Comparison of ENCODE assay signal across 20 mouse cellular contexts in genomic region chr17:50641879-50642278, GRCm38 (mm10).
A peak's percentile ranks its signal among the peaks of the same experiment; 100 is the strongest.
DNase-seq lines count a peak whose midpoint lies in the region; ATAC-seq and TF ChIP-seq lines count a peak whose summit lies in the region.
"Had no signal": no experiment of that assay in that cellular context is flagged by ENCODE, and none has a peak within 500 bp of the region (broad histone marks: within the 10 kb centered on the region; RNA-seq: fewer than 3 reads in every experiment).

No protein-coding gene starts in this region.

- no peak overlapping the region for H3K4me3 ChIP-seq in forebrain, embryonic 15.5 days
- no peak overlapping the region for H3K4me3 ChIP-seq in forebrain, embryonic 11.5 days (ENCODE audit: low read depth, low read length)
- no peak overlapping the region for H3K4me3 ChIP-seq in forebrain, postnatal 0 days (ENCODE audit: low read depth, low read length)
- H3K4me3 ChIP-seq in forebrain, embryonic 13.5 days: no peak overlapping the region
- no peak overlapping the region for H3K4me3 ChIP-seq in left cerebral cortex, adult 2 months
- H3K4me3 ChIP-seq: embryonic facial prominence, embryonic 13.5 days; embryonic facial prominence, embryonic 15.5 days; erythroblast, embryonic 14.5 days had no signal

- DNase-seq in forebrain, embryonic 11.5 days (ENCODE audit: low spot score): no peak
- DNase-seq in forebrain, postnatal 0 days: peak; percentile 37
- DNase-seq in left cerebral cortex, adult 2 months (ENCODE audit: extremely low spot score in 1 of 2, low spot score in 2 of 2): no peak
- no peak for DNase-seq in left cerebral cortex, postnatal 25 days (ENCODE audit: low spot score in 2 of 2)
- peak; percentile 41 for DNase-seq in brain, embryonic 14.5 days (ENCODE audit: low read depth)
- no peak for DNase-seq in cerebellum, adult 18-20 months
- DNase-seq: adrenal gland, adult 2 months; adrenal gland, postnatal 10 days; adrenal gland, postnatal 25 days; cerebellum, adult 11-12 months; cerebellum, adult 8-10 months; cerebellum, adult 9-11 months; cerebellum, postnatal 14 days; cerebellum, postnatal 36 days; embryo, embryonic 11 days had no signal

- 89% methylated on average over 1 of the region's 1 CpGs for WGBS in forebrain, embryonic 15.5 days
- 92% methylated on average over 1 of the region's 1 CpGs for WGBS in forebrain, embryonic 11.5 days
- WGBS in forebrain, postnatal 0 days: 70% methylated on average over 1 of the region's 1 CpGs
- WGBS in forebrain, embryonic 13.5 days: 93% methylated on average over 1 of the region's 1 CpGs

- no peak for TF ChIP-seq CTCF in forebrain, postnatal 0 days (IDR thresholded peaks at IDR 0.05; ENCODE audit: low read depth)
- no peak for TF ChIP-seq CTCF in left cerebral cortex, adult 2 months (IDR thresholded peaks at IDR 0.05)
- TF ChIP-seq CTCF in brain, embryonic 14.5 days (IDR thresholded peaks at IDR 0.05; ENCODE audit: borderline replicate concordance, extremely low read depth, insufficient read depth, insufficient read length): no peak

- TF ChIP-seq POLR2A in brain, embryonic 14.5 days (IDR thresholded peaks at IDR 0.05; ENCODE audit: borderline replicate concordance, extremely low read depth, insufficient read depth, insufficient read length, poor library complexity, severe bottlenecking): no peak

- 0 out of 2 replicates have a peak, but pooled peaks have one; percentile 36 for ATAC-seq in forebrain, embryonic 15.5 days (replicated peaks)
- ATAC-seq in forebrain, embryonic 11.5 days (replicated peaks; ENCODE audit: low FRiP score): no peak
- no peak for ATAC-seq in forebrain, postnatal 0 days
- no peak; the same call in 1 of the 2 replicates for ATAC-seq in forebrain, embryonic 13.5 days

- intact Hi-C loops in left cerebral cortex, adult 2 months (cut with DNase I): loop anchor here (2.0 to 5.0 kb wide), 2 partner anchors 233 to 250 kb away; no protein-coding TSS in a partner anchor
- intact Hi-C loops in left cerebral cortex, postnatal 25 days (cut with DNase I): loop anchor here (2.0 to 5.0 kb wide), 5 partner anchors 40 to 250 kb away; no protein-coding TSS in a partner anchor

- peaks cover 24% of the 10 kb centered on the region for H3K4me1 ChIP-seq in forebrain, embryonic 15.5 days
- H3K4me1 ChIP-seq in forebrain, embryonic 11.5 days (replicated peaks; ENCODE audit: control insufficient read depth, insufficient read depth, low read length): no peaks in the 10 kb centered on the region; the same call in 1 of the 2 replicates
- no peaks in the 10 kb centered on the region for H3K4me1 ChIP-seq in forebrain, postnatal 0 days (ENCODE audit: insufficient read depth)
- H3K4me1 ChIP-seq in forebrain, embryonic 13.5 days: peaks cover 12% of the 10 kb centered on the region

- no peaks in the 10 kb centered on the region for H3K9me3 ChIP-seq in forebrain, embryonic 15.5 days
- no peaks in the 10 kb centered on the region for H3K9me3 ChIP-seq in forebrain, embryonic 11.5 days (ENCODE audit: control insufficient read depth, low read length)
- H3K9me3 ChIP-seq in forebrain, postnatal 0 days (ENCODE audit: low read length): no peaks in the 10 kb centered on the region
- no peaks in the 10 kb centered on the region for H3K9me3 ChIP-seq in forebrain, embryonic 13.5 days (replicated peaks)
- H3K9me3 ChIP-seq: embryonic facial prominence, embryonic 13.5 days; embryonic facial prominence, embryonic 15.5 days had no signal

- no peak overlapping the region for H3K9ac ChIP-seq in forebrain, embryonic 15.5 days (replicated peaks)
- no peak overlapping the region for H3K9ac ChIP-seq in forebrain, embryonic 11.5 days (ENCODE audit: low read length)
- H3K9ac ChIP-seq in forebrain, postnatal 0 days: no peak overlapping the region
- H3K9ac ChIP-seq in forebrain, embryonic 13.5 days: no peak overlapping the region
- H3K9ac ChIP-seq: embryonic facial prominence, embryonic 13.5 days; embryonic facial prominence, embryonic 15.5 days had no signal

- H3K27ac ChIP-seq in forebrain, embryonic 15.5 days (replicated peaks): peak overlapping the region; percentile 78
- no peak overlapping the region for H3K27ac ChIP-seq in forebrain, embryonic 11.5 days (ENCODE audit: low read depth, low read length)
- H3K27ac ChIP-seq in forebrain, postnatal 0 days (ENCODE audit: low read depth, low read length): no peak overlapping the region; the same call in 1 of the 2 replicates
- H3K27ac ChIP-seq in forebrain, embryonic 13.5 days: no peak overlapping the region
- peak overlapping the region; percentile 68 for H3K27ac ChIP-seq in left cerebral cortex, adult 2 months
- H3K27ac ChIP-seq: embryonic facial prominence, embryonic 13.5 days; embryonic facial prominence, embryonic 15.5 days had no signal

- H3K36me3 ChIP-seq in forebrain, embryonic 15.5 days: no peaks in the 10 kb centered on the region
- no peaks in the 10 kb centered on the region for H3K36me3 ChIP-seq in forebrain, embryonic 11.5 days (ENCODE audit: control insufficient read depth, insufficient read depth, low read length)
- no peaks in the 10 kb centered on the region; the same call in 1 of the 2 replicates for H3K36me3 ChIP-seq in forebrain, postnatal 0 days (ENCODE audit: insufficient read depth)
- H3K36me3 ChIP-seq in forebrain, embryonic 13.5 days (ENCODE audit: poor library complexity, severe bottlenecking): no peaks in the 10 kb centered on the region
- H3K36me3 ChIP-seq: embryonic facial prominence, embryonic 13.5 days; embryonic facial prominence, embryonic 15.5 days had no signal

- no peaks in the 10 kb centered on the region for H3K27me3 ChIP-seq in forebrain, embryonic 15.5 days
- H3K27me3 ChIP-seq in forebrain, embryonic 11.5 days (ENCODE audit: control insufficient read depth, insufficient read depth, low read length): no peaks in the 10 kb centered on the region
- no peaks in the 10 kb centered on the region for H3K27me3 ChIP-seq in forebrain, postnatal 0 days (ENCODE audit: insufficient read depth, low read length)
- no peaks in the 10 kb centered on the region for H3K27me3 ChIP-seq in forebrain, embryonic 13.5 days
- H3K27me3 ChIP-seq: embryonic facial prominence, embryonic 13.5 days; embryonic facial prominence, embryonic 15.5 days had no signal

- H3K4me2 ChIP-seq in forebrain, embryonic 15.5 days (replicated peaks): no peak overlapping the region
- H3K4me2 ChIP-seq in forebrain, embryonic 11.5 days (ENCODE audit: low read depth, low read length, severe bottlenecking): no peak overlapping the region
- no peak overlapping the region for H3K4me2 ChIP-seq in forebrain, postnatal 0 days (ENCODE audit: low read depth)
- no peak overlapping the region for H3K4me2 ChIP-seq in forebrain, embryonic 13.5 days
- H3K4me2 ChIP-seq: embryonic facial prominence, embryonic 13.5 days; embryonic facial prominence, embryonic 15.5 days had no signal

Comparison
In these comparisons a context has a peak if more than half of its experiments do, and no peak if none do; other contexts are left out.
1. H3K27ac ChIP-seq: peak in forebrain, embryonic 15.5 days (single experiment) and left cerebral cortex, adult 2 months (single experiment); none in forebrain, embryonic 11.5 days (single experiment), forebrain, postnatal 0 days (single experiment) and forebrain, embryonic 13.5 days (single experiment).
2. DNase-seq: peak in forebrain, postnatal 0 days (single experiment) and brain, embryonic 14.5 days (single experiment); none in forebrain, embryonic 11.5 days (single experiment), left cerebral cortex, adult 2 months (0 of 2), left cerebral cortex, postnatal 25 days (0 of 2) and cerebellum, adult 18-20 months (0 of 2).